Comparison of ENCODE assay signal across 8 mouse cellular contexts in the genomic region with DNA sequence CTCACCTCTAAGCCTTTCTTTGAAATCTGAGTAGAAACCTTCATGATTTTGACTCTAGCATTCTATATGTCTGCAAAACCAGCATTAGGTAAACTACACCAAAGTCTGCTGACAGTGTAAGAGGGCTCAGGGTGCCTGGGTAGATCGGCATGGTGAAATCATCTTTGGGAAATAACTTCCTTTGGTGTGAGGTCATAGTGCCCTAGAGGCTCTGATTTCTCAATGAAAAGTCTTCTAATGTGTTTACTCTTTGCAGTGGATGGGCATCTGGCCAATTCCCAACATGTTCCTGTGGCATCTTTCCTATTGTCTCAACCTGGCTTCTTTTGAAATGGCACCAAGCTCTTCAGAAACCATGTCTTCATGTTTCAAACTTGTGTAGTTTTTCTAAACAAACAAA. TPM values are rescaled to one million over a fixed set of nuclear protein-coding genes. Genes with fewer than 3 reads are reported as not detected.
DNase-seq lines count a peak whose midpoint lies in the region.
"Had no signal": no experiment of that assay in that cellular context is flagged by ENCODE, and none has a peak within 500 bp of the region (broad histone marks: within the 10 kb centered on the region; RNA-seq: fewer than 3 reads in every experiment).

No protein-coding gene starts in this region.

- peak; percentile 15 for DNase-seq in kidney, postnatal 14 days
- no peak for DNase-seq in kidney, adult 18-20 months
- peak; percentile 87 for DNase-seq in adipocyte (ENCODE audit: low spot score)
- peak; percentile 55 to 64 for DNase-seq in adrenal gland, postnatal 36 days
- DNase-seq in lung, postnatal 25 days (ENCODE audit: low spot score) = peak; percentile 31
- DNase-seq in layer of hippocampus, adult 9-10 months (ENCODE audit: low spot score) = no peak
- DNase-seq in thymus, adult 18-20 months = no peak
- DNase-seq: right cerebral cortex, postnatal 14 days had no signal

RNA-seq across cellular contexts. Expression of gene Mkln1, which starts 58.5 kb away (rescaled TPM):
- 100 to 1,000 TPM; 182 to 208 TPM for total RNA-seq in adrenal gland, postnatal 36 days (2021)

Comparison
In these comparisons a context has a peak if more than half of its experiments do, and no peak if none do; other contexts are left out.
1. DNase-seq: peak in kidney, postnatal 14 days (single experiment), adipocyte (single experiment), adrenal gland, postnatal 36 days (2 of 2) and lung, postnatal 25 days (single experiment); none in kidney, adult 18-20 months (single experiment), layer of hippocampus, adult 9-10 months (single experiment) and thymus, adult 18-20 months (0 of 2).